Mouse (Mus musculus) forebrain, postnatal 0 days (tissue): ENCODE measurements around the gene Yjefn3. TPM values are rescaled to one million over a fixed set of nuclear protein-coding genes. Genes with fewer than 3 reads are reported as not detected.

Experiments
- ATAC-seq: fragments of 200-750 bp; cut with Nextera tagmentation; 2 replicates; pipeline ENCODE4 v1.8.0; 2017; ENCODE audit warnings: mild to moderate bottlenecking, moderate library complexity
- DNase-seq: peaks from one replicate; pipeline ENCODE4 v3.0.0-alpha.2; 2015
- H3K27ac ChIP-seq: fragments of 300-500 bp; sonication (generic); 2 replicates; pipeline ENCODE4 v1.5.1; 2014; ENCODE audit warnings: low read depth, mild to moderate bottlenecking, antibody characterized with exemption, low read length, moderate library complexity, mixed read lengths
- H3K27me3 ChIP-seq: fragments of 300-500 bp; sonication (generic); 2 replicates; pipeline ENCODE4 v1.6.1; 2014; ENCODE audit warnings: mild to moderate bottlenecking, low read length, mixed read lengths; ENCODE audit not compliant: insufficient read depth
- H3K36me3 ChIP-seq: fragments of 300-500 bp; sonication (generic); 2 replicates; pipeline ENCODE4 v1.6.1; 2014; ENCODE audit warnings: mild to moderate bottlenecking, moderate library complexity; ENCODE audit not compliant: insufficient read depth
- H3K4me1 ChIP-seq: fragments of 300-500 bp; sonication (generic); 2 replicates; pipeline ENCODE4 v1.6.1; 2014; ENCODE audit warnings: antibody characterized with exemption; ENCODE audit not compliant: insufficient read depth
- H3K4me2 ChIP-seq: fragments of 300-500 bp; sonication (generic); 2 replicates; pipeline ENCODE4 v1.6.1; 2014; ENCODE audit warnings: low read depth, mild to moderate bottlenecking, moderate library complexity
- H3K4me3 ChIP-seq: fragments of 300-500 bp; sonication (generic); 2 replicates; pipeline ENCODE4 v1.5.1; 2014; ENCODE audit warnings: low read depth, low read length, mixed read lengths
- H3K9ac ChIP-seq: fragments of 300-500 bp; sonication (generic); 2 replicates; pipeline ENCODE4 v1.6.1; 2014; ENCODE audit warnings: mild to moderate bottlenecking
- H3K9me3 ChIP-seq: fragments of 300-500 bp; sonication (generic); 2 replicates; pipeline ENCODE4 v1.6.1; 2016; ENCODE audit warnings: low read length
- CTCF ChIP-seq: sonication (generic); IDR thresholded peaks from 2 replicates; pipeline ENCODE4 v1.5.1; 2016; ENCODE audit warnings: antibody characterized with exemption, control low read depth, low read depth
- WGBS: fragments of 180-500 bp; shearing (Covaris S2); extraction: QIAGEN DNeasy Blood & Tissue Kit; methylation state at CpG from one replicate; pipeline ENCODE4 v1.1.7; 2014; 5-methylcytosine and 5-hydroxymethylcytosine counted together
- polyA plus RNA-seq: library from polyadenylated mRNA; unstranded; fragments of >200 nt; fragmentation: Nextera tagmentation; extraction: Ambion mirVana; gene quantifications from 2 replicates; pipeline ENCODE4 v1.2.1, GENCODE M21; 2015
- total RNA-seq: library from RNA; depleted of rRNA; stranded (reverse); fragments of >200 nt; gene quantifications from 2 replicates; pipeline ENCODE4 v1.2.3, GENCODE M21; 2014

Gene Yjefn3
- total and polyA plus RNA-seq, 2 experiments from 2014 or later = 15.0 to 15.3 TPM

- no peaks in the 10 kb centered on the region for H3K4me1 ChIP-seq
- no peak overlapping the region for H3K4me3 ChIP-seq
- H3K36me3 ChIP-seq = peaks cover 3% of the 10 kb centered on the region; the same call in 1 of the 2 replicates
- TF ChIP-seq CTCF = no peak
- H3K9ac ChIP-seq = no peak overlapping the region
- H3K4me2 ChIP-seq = no peak overlapping the region
- DNase-seq = no peak
- no peak for ATAC-seq
- 83% methylated on average over 13 of the region's 13 CpGs for WGBS
- no peak overlapping the region for H3K27ac ChIP-seq
- no peaks in the 10 kb centered on the region for H3K27me3 ChIP-seq
- no peaks in the 10 kb centered on the region for H3K9me3 ChIP-seq
Observed at GRCm38 (mm10) chr8:69874654-69875053, 27.9 kb downstream of the Yjefn3 start.

GRCm38 (mm10) chr8:69874155-69874554 lies 28.4 kb downstream of the Yjefn3 start:
- Histone ChIP-seq H3K27ac (no peak overlapping the region), H3K27me3 (no peaks in the 10 kb centered on the region), H3K4me2 (no peak overlapping the region), H3K36me3 (peaks cover 3% of the 10 kb centered on the region; the same call in 1 of the 2 replicates), H3K9me3 (no peaks in the 10 kb centered on the region), H3K9ac (no peak overlapping the region), H3K4me3 (no peak overlapping the region), H3K4me1 (no peaks in the 10 kb centered on the region)
- DNase-seq (peak; percentile 85), ATAC-seq (peak; percentile 17; the same call in 1 of the 2 replicates)
- WGBS = 12% methylated on average over 9 of the region's 9 CpGs
- peak; percentile 84 for TF ChIP-seq CTCF

- TF ChIP-seq CTCF = no peak
Observed at GRCm38 (mm10) chr8:69870907-69871306, 31.6 kb downstream of the Yjefn3 start.

GRCm38 (mm10) chr8:69870003-69870765 lies 32.3 kb downstream of the Yjefn3 start:
- no peak overlapping the region for H3K9ac ChIP-seq
- WGBS = 84% methylated on average over 11 of the region's 11 CpGs
- no peak overlapping the region for H3K4me2 ChIP-seq
- H3K4me3 ChIP-seq = no peak overlapping the region
- TF ChIP-seq CTCF = no peak
- no peaks in the 10 kb centered on the region for H3K9me3 ChIP-seq
- no peak overlapping the region for H3K27ac ChIP-seq
- peaks cover 3% of the 10 kb centered on the region; the same call in 1 of the 2 replicates for H3K36me3 ChIP-seq
- no peaks in the 10 kb centered on the region for H3K4me1 ChIP-seq
- H3K27me3 ChIP-seq = no peaks in the 10 kb centered on the region
- DNase-seq (no peak), ATAC-seq (no peak)

More at GRCm38 (mm10) chr8:69870907-69871306, 31.6 kb downstream of the Yjefn3 start:
- no peak overlapping the region for H3K27ac ChIP-seq
- DNase-seq = no peak
- H3K9me3 ChIP-seq = no peaks in the 10 kb centered on the region
- H3K4me1 ChIP-seq = no peaks in the 10 kb centered on the region
- no peak overlapping the region for H3K4me2 ChIP-seq
- no peaks in the 10 kb centered on the region for H3K27me3 ChIP-seq
- ATAC-seq = no peak
- no peak overlapping the region for H3K9ac ChIP-seq
- no peak overlapping the region for H3K4me3 ChIP-seq
- H3K36me3 ChIP-seq = peaks cover 3% of the 10 kb centered on the region; the same call in 1 of the 2 replicates
- 92% methylated on average over 6 of the region's 6 CpGs for WGBS

DNA sequence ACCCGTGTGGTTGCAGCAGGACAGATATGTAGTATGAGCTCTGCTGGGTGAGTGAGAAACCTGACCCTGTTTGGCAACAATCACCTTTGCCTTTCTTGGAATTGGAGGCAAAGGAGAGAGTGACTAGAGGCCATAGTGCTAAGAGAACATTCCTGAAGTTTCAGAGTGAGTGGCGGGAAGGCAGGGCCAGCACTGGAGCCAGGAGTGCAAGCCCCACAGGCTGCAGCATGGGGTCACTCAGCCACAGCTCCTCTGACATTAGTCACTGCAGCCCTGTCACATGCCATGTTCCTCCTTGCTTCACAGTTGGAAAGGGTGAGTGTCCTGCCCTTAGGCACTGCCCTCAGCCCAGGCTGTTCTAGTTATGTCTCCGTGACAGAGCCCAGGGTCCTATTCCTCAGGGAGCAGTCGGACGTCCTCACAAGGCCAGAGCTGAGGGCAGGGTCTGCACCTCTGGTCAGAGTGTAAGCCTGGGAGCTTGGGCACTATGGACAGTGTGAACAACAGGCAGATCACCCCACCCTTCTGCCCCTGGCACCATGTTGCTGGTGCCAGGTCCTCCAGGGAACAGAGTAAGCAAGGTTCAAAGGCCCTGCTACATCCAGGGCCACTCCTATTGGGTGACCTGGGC lies 34.7 kb downstream of the Yjefn3 start:
- DNase-seq (no peak), ATAC-seq (no peak)
- no peak for TF ChIP-seq CTCF
- Histone ChIP-seq H3K27ac (no peak overlapping the region), H3K36me3 (peaks cover 9% of the 10 kb centered on the region), H3K4me3 (no peak overlapping the region), H3K4me1 (no peaks in the 10 kb centered on the region), H3K9ac (no peak overlapping the region), H3K4me2 (no peak overlapping the region), H3K9me3 (no peaks in the 10 kb centered on the region), H3K27me3 (no peaks in the 10 kb centered on the region)
- WGBS = 87% methylated on average over 5 of the region's 5 CpGs

GRCm38 (mm10) chr8:69864180-69864579 lies 38.3 kb downstream of the Yjefn3 start:
- DNase-seq (no peak), ATAC-seq (no peak)
- Histone ChIP-seq H3K27ac (no peak overlapping the region), H3K27me3 (no peaks in the 10 kb centered on the region), H3K36me3 (peaks cover 14% of the 10 kb centered on the region), H3K9ac (no peak overlapping the region), H3K4me2 (no peak overlapping the region), H3K9me3 (no peaks in the 10 kb centered on the region), H3K4me3 (no peak overlapping the region), H3K4me1 (no peaks in the 10 kb centered on the region)
- 82% methylated on average over 5 of the region's 5 CpGs for WGBS
- TF ChIP-seq CTCF = no peak

GRCm38 (mm10) chr8:69863387-69864020 lies 39.0 kb downstream of the Yjefn3 start:
- no peaks in the 10 kb centered on the region for H3K27me3 ChIP-seq
- no peak overlapping the region for H3K4me3 ChIP-seq
- no peak for TF ChIP-seq CTCF
- no peak overlapping the region for H3K4me2 ChIP-seq
- no peak overlapping the region for H3K27ac ChIP-seq
- H3K36me3 ChIP-seq = peaks cover 14% of the 10 kb centered on the region
- H3K4me1 ChIP-seq = no peaks in the 10 kb centered on the region
- no peak overlapping the region for H3K9ac ChIP-seq
- no peaks in the 10 kb centered on the region for H3K9me3 ChIP-seq
- DNase-seq = no peak
- ATAC-seq = no peak
- 83% methylated on average over 5 of the region's 5 CpGs for WGBS
